Mouse (Mus musculus): ENCODE measurements around the gene Catsper3. TPM values are rescaled to one million over a fixed set of nuclear protein-coding genes. Genes with fewer than 3 reads are reported as not detected.

Catsper3 gene
- polyA plus RNA-seq, 1 experiment from 2014 or later: not detected

- Histone ChIP-seq H3K27me3 (ENCODE audit: control insufficient read depth, insufficient read depth, low read length) (peaks cover 49% of the 10 kb centered on the region), H3K4me1 (ENCODE audit: control insufficient read depth, insufficient read depth, low read length) (peaks cover 4% of the 10 kb centered on the region), H3K4me2 (ENCODE audit: low read depth, low read length) (peak overlapping the region; percentile 38), H3K9me3 (replicated peaks; ENCODE audit: control insufficient read depth, low read length) (no peaks in the 10 kb centered on the region), H3K36me3 (replicated peaks; ENCODE audit: control insufficient read depth, insufficient read depth, low read depth, low read length) (no peaks in the 10 kb centered on the region), H3K27ac (replicated peaks; ENCODE audit: low read depth, low read length) (no peak overlapping the region), H3K9ac (replicated peaks; ENCODE audit: low read length) (peak overlapping the region; percentile 66), H3K4me3 (ENCODE audit: low read depth, low read length) (peak overlapping the region; percentile 34)
- no peak for ATAC-seq (replicated peaks; ENCODE audit: insufficient number of reproducible peaks, low FRiP score, low TSS enrichment, low read depth)
- no peak for DNase-seq (ENCODE audit: low spot score)
- 1% methylated on average over 6 of the region's 6 CpGs for WGBS
Measured at GRCm38 (mm10) chr13:55827679-55828140, 43.3 kb downstream of the Catsper3 start.

GRCm38 (mm10) chr13:55828141-55829017 lies 44.0 kb downstream of the Catsper3 start:
- H3K9ac ChIP-seq (replicated peaks; ENCODE audit: low read length): peak overlapping the region; percentile 66
- no peaks in the 10 kb centered on the region for H3K9me3 ChIP-seq (replicated peaks; ENCODE audit: control insufficient read depth, low read length)
- under 1% methylated on average over 50 of the region's 50 CpGs for WGBS
- DNase-seq (ENCODE audit: low spot score) (peak; percentile 45), ATAC-seq (replicated peaks; ENCODE audit: insufficient number of reproducible peaks, low FRiP score, low TSS enrichment, low read depth) (no peak)
- H3K4me1 ChIP-seq (ENCODE audit: control insufficient read depth, insufficient read depth, low read length): peaks cover 4% of the 10 kb centered on the region
- peak overlapping the region; percentile 38 for H3K4me2 ChIP-seq (ENCODE audit: low read depth, low read length)
- peak overlapping the region; percentile 44; the same call in 1 of the 2 replicates for H3K27ac ChIP-seq (replicated peaks; ENCODE audit: low read depth, low read length)
- H3K4me3 ChIP-seq (ENCODE audit: low read depth, low read length): peak overlapping the region; percentile 34
- no peaks in the 10 kb centered on the region for H3K36me3 ChIP-seq (replicated peaks; ENCODE audit: control insufficient read depth, insufficient read depth, low read depth, low read length)
- peaks cover 56% of the 10 kb centered on the region for H3K27me3 ChIP-seq (ENCODE audit: control insufficient read depth, insufficient read depth, low read length)

GRCm38 (mm10) chr13:55829018-55829655 lies 44.8 kb downstream of the Catsper3 start:
- DNase-seq (ENCODE audit: low spot score) (no peak), ATAC-seq (replicated peaks; ENCODE audit: insufficient number of reproducible peaks, low FRiP score, low TSS enrichment, low read depth) (no peak)
- 1% methylated on average over 12 of the region's 12 CpGs for WGBS
- Histone ChIP-seq H3K36me3 (replicated peaks; ENCODE audit: control insufficient read depth, insufficient read depth, low read depth, low read length) (no peaks in the 10 kb centered on the region), H3K27me3 (ENCODE audit: control insufficient read depth, insufficient read depth, low read length) (peaks cover 63% of the 10 kb centered on the region), H3K9me3 (replicated peaks; ENCODE audit: control insufficient read depth, low read length) (no peaks in the 10 kb centered on the region), H3K4me1 (ENCODE audit: control insufficient read depth, insufficient read depth, low read length) (peaks cover 4% of the 10 kb centered on the region), H3K9ac (replicated peaks; ENCODE audit: low read length) (peak overlapping the region; percentile 66), H3K4me3 (ENCODE audit: low read depth, low read length) (peak overlapping the region; percentile 34), H3K4me2 (ENCODE audit: low read depth, low read length) (peak overlapping the region; percentile 38; the same call in 1 of the 2 replicates), H3K27ac (replicated peaks; ENCODE audit: low read depth, low read length) (peak overlapping the region; percentile 44; the same call in 1 of the 2 replicates)

- no peaks in the 10 kb centered on the region for H3K9me3 ChIP-seq (replicated peaks; ENCODE audit: control insufficient read depth, low read length)
- 0% methylated on average over 48 of the region's 48 CpGs for WGBS
- peaks cover 4% of the 10 kb centered on the region for H3K4me1 ChIP-seq (ENCODE audit: control insufficient read depth, insufficient read depth, low read length)
- peak overlapping the region; percentile 70 for H3K9ac ChIP-seq (replicated peaks; ENCODE audit: low read length)
- DNase-seq (ENCODE audit: low spot score): peak; percentile 57
- H3K36me3 ChIP-seq (replicated peaks; ENCODE audit: control insufficient read depth, insufficient read depth, low read depth, low read length): no peaks in the 10 kb centered on the region
- peak overlapping the region; percentile 48 for H3K4me3 ChIP-seq (ENCODE audit: low read depth, low read length)
- peaks cover 64% of the 10 kb centered on the region for H3K27me3 ChIP-seq (ENCODE audit: control insufficient read depth, insufficient read depth, low read length)
- H3K27ac ChIP-seq (replicated peaks; ENCODE audit: low read depth, low read length): peak overlapping the region; percentile 79
- H3K4me2 ChIP-seq (ENCODE audit: low read depth, low read length): peak overlapping the region; percentile 47
- ATAC-seq (replicated peaks; ENCODE audit: insufficient number of reproducible peaks, low FRiP score, low TSS enrichment, low read depth): 0 out of 2 replicates have a peak, but pooled peaks have one; percentile 16
Measured at GRCm38 (mm10) chr13:55830081-55830832, 45.9 kb downstream of the Catsper3 start.

- ATAC-seq (replicated peaks; ENCODE audit: insufficient number of reproducible peaks, low FRiP score, low TSS enrichment, low read depth): 0 out of 2 replicates have a peak, but pooled peaks have one; percentile 27
- H3K9ac ChIP-seq (replicated peaks; ENCODE audit: low read length): peak overlapping the region; percentile 70
- H3K4me3 ChIP-seq (ENCODE audit: low read depth, low read length): peak overlapping the region; percentile 48
- H3K36me3 ChIP-seq (replicated peaks; ENCODE audit: control insufficient read depth, insufficient read depth, low read depth, low read length): no peaks in the 10 kb centered on the region
- peaks cover 4% of the 10 kb centered on the region for H3K4me1 ChIP-seq (ENCODE audit: control insufficient read depth, insufficient read depth, low read length)
- peak overlapping the region; percentile 47 for H3K4me2 ChIP-seq (ENCODE audit: low read depth, low read length)
- H3K27ac ChIP-seq (replicated peaks; ENCODE audit: low read depth, low read length): peak overlapping the region; percentile 79
- DNase-seq (ENCODE audit: low spot score): peak; percentile 74
- peaks cover 60% of the 10 kb centered on the region for H3K27me3 ChIP-seq (ENCODE audit: control insufficient read depth, insufficient read depth, low read length)
- under 1% methylated on average over 44 of the region's 82 CpGs for WGBS
- no peaks in the 10 kb centered on the region for H3K9me3 ChIP-seq (replicated peaks; ENCODE audit: control insufficient read depth, low read length)
Measured at GRCm38 (mm10) chr13:55830833-55831721, 46.7 kb downstream of the Catsper3 start.

- peaks cover 4% of the 10 kb centered on the region for H3K4me1 ChIP-seq (ENCODE audit: control insufficient read depth, insufficient read depth, low read length)
- WGBS: 1% methylated on average over 25 of the region's 25 CpGs
Measured at GRCm38 (mm10) chr13:55831722-55832160, 47.4 kb downstream of the Catsper3 start.

GRCm38 (mm10) chr13:55832602-55833001 lies 48.2 kb downstream of the Catsper3 start:
- Histone ChIP-seq H3K4me2 (ENCODE audit: low read depth, low read length) (peak overlapping the region; percentile 25), H3K4me3 (ENCODE audit: low read depth, low read length) (0 out of 2 replicates have a peak overlapping the region, but pooled peaks have one; percentile 1), H3K27ac (replicated peaks; ENCODE audit: low read depth, low read length) (no peak overlapping the region), H3K36me3 (replicated peaks; ENCODE audit: control insufficient read depth, insufficient read depth, low read depth, low read length) (no peaks in the 10 kb centered on the region), H3K4me1 (ENCODE audit: control insufficient read depth, insufficient read depth, low read length) (peaks cover 4% of the 10 kb centered on the region), H3K9ac (replicated peaks; ENCODE audit: low read length) (peak overlapping the region; percentile 3; the same call in 1 of the 2 replicates), H3K9me3 (replicated peaks; ENCODE audit: control insufficient read depth, low read length) (no peaks in the 10 kb centered on the region), H3K27me3 (ENCODE audit: control insufficient read depth, insufficient read depth, low read length) (peaks cover 65% of the 10 kb centered on the region)
- no peak for DNase-seq (ENCODE audit: low spot score)
- ATAC-seq (replicated peaks; ENCODE audit: insufficient number of reproducible peaks, low FRiP score, low TSS enrichment, low read depth): no peak
- WGBS: 23% methylated on average over 1 of the region's 1 CpGs

More at GRCm38 (mm10) chr13:55831722-55832160, 47.4 kb downstream of the Catsper3 start:
- Histone ChIP-seq H3K4me2 (ENCODE audit: low read depth, low read length) (peak overlapping the region; percentile 47), H3K9ac (replicated peaks; ENCODE audit: low read length) (peak overlapping the region; percentile 19), H3K27me3 (ENCODE audit: control insufficient read depth, insufficient read depth, low read length) (peaks cover 61% of the 10 kb centered on the region), H3K4me3 (ENCODE audit: low read depth, low read length) (peak overlapping the region; percentile 48), H3K27ac (replicated peaks; ENCODE audit: low read depth, low read length) (peak overlapping the region; percentile 48), H3K36me3 (replicated peaks; ENCODE audit: control insufficient read depth, insufficient read depth, low read depth, low read length) (no peaks in the 10 kb centered on the region), H3K9me3 (replicated peaks; ENCODE audit: control insufficient read depth, low read length) (no peaks in the 10 kb centered on the region)
- DNase-seq (ENCODE audit: low spot score) (peak; percentile 26), ATAC-seq (replicated peaks; ENCODE audit: insufficient number of reproducible peaks, low FRiP score, low TSS enrichment, low read depth) (no peak)

All from embryonic facial prominence, embryonic 11.5 days (tissue).